Mouse (Mus musculus) v-Abl transformed pro-B cells (cell line): ENCODE data around the gene Wfikkn1.

Source experiments
- in situ Hi-C, 2 experiments: fragments of 400-800 bp; cut with MboI; formaldehyde crosslinking; loops; one replicate each; pipeline ENCODE4 v1.15.1; 2025; ENCODE audit not compliant: unreplicated experiment in 2 of 2

The Wfikkn1 gene

DNA sequence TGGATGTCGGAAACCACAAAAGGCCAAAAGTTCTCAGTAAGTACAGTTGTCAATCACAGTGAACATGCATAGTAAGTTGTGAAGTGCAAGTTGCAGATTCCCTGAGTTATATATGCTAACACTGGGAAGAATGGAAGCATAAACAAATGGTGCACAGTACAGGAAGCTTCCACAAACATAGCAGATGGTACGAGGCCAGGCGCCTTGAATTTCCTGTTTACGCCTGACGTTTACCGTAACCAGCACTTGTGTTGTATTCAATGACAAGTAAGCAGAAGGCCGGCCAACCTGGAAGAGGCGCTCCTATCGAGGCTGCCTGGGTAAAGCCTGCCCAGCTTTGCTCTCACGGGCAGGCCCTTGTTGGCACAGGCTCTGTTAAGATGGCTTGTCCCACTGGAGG lies 6.8 kb upstream of the Wfikkn1 start:
- in situ Hi-C loops = loop anchor here in 1 of 2 experiments (10.0 kb wide), 1 partner anchor 207 kb away; the partner anchor contains the start of genes Decr2 and Nme4

DNA sequence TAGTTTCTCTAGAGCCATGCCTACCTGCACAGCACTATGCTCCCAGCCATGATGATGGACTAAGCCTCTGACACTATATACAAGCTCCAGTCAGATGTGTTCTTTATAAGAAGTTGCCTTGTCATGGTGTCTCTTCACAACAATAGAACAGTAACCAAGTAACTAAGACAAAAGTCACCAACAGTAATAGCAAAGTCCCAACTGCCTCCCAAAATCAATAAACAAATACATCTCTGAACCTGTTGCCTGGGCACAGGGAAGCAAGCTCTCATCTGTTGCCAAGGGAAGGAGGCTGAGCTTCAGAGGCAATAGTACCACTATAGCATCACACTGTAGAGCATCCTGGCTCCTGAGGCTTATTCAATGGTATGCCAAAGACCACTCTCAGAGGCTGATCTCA lies 6.1 kb upstream of the Wfikkn1 start:
- in situ Hi-C loops = loop anchor here in 1 of 2 experiments (10.0 kb wide), 1 partner anchor 208 kb away; the partner anchor contains the start of genes Decr2 and Nme4

- in situ Hi-C loops = loop anchor here in 1 of 2 experiments (10.0 kb wide), 1 partner anchor 209 kb away; the partner anchor contains the start of genes Decr2 and Nme4
Observed at GRCm38 (mm10) chr17:25885636-25886035, 5.0 kb upstream of the Wfikkn1 start.

GRCm38 (mm10) chr17:25883824-25884223 lies 3.2 kb upstream of the Wfikkn1 start:
- in situ Hi-C loops = loop anchor here in 1 of 2 experiments (10.0 kb wide), 1 partner anchor 211 kb away; the partner anchor contains the start of genes Decr2 and Nme4

DNA sequence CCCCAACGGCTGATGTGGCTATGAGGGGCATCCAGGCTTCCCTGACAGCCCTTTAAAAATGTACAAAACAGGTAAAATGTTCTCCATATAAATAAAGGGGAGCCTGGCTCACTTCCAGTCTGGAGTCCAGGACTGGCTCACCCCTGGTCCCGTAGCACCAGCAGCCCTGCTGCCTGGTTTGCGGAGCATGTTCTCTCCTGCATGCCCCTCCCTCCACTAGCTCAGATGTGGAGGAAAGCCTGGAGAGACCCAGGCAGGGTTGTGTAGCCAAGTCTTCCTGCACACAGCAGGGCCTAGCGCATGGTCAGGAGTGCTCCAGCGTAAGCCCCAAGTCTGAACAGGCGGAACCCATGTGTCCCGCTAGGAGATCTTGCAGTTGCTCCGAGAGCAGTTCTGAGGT lies 2.6 kb upstream of the Wfikkn1 start:
- in situ Hi-C loops = loop anchor here in 1 of 2 experiments (10.0 kb wide), 1 partner anchor 212 kb away; the partner anchor contains the start of genes Decr2 and Nme4

DNA sequence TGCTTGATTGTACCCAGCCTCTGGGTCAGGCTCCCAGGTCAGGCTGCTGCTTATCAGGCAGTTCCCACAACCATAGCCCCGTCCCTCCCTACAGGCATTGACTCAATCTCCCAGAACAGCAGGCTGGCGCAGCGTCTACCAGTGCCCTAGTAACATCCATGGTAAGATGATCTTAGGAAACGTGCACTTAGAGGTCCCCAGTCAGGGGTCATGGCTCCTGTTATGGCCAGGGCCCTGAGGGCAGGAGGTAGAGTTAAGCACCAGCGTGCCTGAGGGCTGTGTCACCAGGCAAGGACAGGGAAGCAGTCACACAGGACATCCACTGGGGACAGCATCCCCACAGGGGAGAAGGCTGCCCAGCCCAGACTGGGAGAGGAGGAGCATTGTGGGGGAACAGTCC lies 1.6 kb upstream of the Wfikkn1 start:
- in situ Hi-C loops = loop anchor here in 1 of 2 experiments (10.0 kb wide), 1 partner anchor 212 kb away; the partner anchor contains the start of genes Decr2 and Nme4

DNA sequence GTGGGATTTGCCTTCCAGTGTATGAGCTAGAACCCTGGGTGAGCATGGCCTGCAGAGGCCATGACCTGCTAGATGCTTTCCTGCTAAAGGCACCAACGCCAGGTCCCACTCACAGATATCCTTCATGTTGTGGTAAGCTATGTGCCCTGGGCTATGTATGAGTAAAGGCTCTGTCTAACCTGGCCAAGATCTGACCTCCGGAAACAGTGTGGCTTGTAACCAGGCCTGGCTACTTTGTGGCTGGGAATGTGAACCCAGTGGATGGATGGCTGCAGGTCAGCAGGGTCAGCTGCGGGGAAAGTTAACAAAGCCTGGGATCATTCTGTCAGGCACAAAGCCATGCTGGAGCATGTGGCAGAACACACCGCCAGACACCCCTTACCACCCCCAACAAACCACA lies 1.0 kb upstream of the Wfikkn1 start:
- in situ Hi-C loops = loop anchor here in 1 of 2 experiments (10.0 kb wide), 1 partner anchor 213 kb away; the partner anchor contains the start of genes Decr2 and Nme4

- in situ Hi-C loops = loop anchor here in 1 of 2 experiments (10.0 kb wide), 1 partner anchor 214 kb away; the partner anchor contains the start of genes Decr2 and Nme4
Observed at GRCm38 (mm10) chr17:25880913-25881641, 419 bp upstream of the Wfikkn1 start.

DNA sequence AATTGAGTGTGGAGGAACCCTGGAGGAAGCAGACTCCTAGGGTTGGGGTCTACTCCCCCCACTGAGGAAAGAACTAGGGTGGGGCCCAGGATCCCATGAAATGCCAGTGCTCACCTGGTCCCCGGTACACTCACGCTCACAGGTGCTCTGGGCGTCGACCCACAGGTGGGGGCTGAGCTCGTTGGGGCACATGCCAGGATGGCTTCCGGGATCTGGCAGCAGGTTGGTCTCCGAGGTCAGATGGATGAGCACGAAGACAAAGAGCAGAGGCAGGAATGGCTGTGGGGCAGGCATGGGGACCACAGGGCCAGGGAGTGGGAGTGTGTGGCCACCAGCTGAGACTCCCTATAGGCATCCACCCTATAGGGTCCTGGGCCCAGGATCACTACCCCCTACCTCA lies 908 bp downstream of the Wfikkn1 start:
- in situ Hi-C loops = loop anchor here in 1 of 2 experiments (10.0 kb wide), 1 partner anchor 215 kb away; the partner anchor contains the start of genes Decr2 and Nme4

GRCm38 (mm10) chr17:25879261-25879660 lies 1.4 kb downstream of the Wfikkn1 start:
- in situ Hi-C loops = no loop called here

GRCm38 (mm10) chr17:25878611-25879180 lies 2.0 kb downstream of the Wfikkn1 start:
- in situ Hi-C loops = no loop called here

- in situ Hi-C loops = no loop called here
Observed at GRCm38 (mm10) chr17:25877741-25878610, 2.7 kb downstream of the Wfikkn1 start.

DNA sequence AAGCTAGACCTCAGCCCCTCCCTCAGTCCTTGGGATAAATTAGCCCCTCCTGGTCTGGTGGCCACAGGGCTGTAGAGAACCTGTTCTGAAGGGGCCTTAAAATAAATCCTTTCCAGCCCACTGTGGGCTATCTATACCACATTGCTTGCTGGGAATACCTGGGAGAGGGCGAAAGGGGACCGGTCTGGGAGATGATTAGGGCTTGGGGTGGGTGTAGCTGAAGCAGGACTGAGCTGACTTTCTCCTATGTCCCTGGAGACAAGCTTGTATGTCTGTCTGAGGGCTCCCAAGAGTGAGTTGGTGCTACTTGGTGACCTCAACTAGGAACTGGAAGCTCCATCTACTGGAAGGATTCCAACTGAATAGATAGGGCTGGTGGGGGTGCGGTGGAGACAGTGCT lies 3.6 kb downstream of the Wfikkn1 start:
- in situ Hi-C loops = no loop called here

DNA sequence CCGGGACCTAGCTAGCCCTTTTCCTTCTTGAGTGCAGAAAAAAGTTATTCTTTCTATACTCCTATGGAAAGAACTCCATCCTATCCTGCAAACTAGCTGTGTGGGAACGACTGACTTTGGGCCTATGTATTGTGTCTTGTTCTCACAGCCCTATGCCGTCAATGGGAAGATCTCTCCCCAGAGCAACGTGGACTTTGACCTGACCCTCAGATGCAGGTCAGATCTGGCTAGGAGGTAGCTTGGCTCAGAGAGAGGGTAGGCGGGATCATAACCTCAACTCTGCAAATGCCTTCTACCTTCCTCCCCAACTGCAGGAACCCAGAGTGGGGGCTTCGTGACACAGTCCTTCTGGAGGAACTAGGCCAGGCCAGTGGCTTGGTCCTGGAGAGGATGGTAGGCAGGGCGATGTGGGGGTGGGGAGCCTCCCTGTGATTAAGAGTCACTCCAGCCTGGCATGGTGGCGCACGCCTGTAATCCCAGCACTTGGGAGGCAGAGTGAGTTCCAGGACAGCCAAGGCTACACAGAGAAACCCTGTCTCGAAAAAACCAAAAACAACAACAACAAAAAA lies 4.2 kb downstream of the Wfikkn1 start:
- in situ Hi-C loops = no loop called here

- in situ Hi-C loops = no loop called here
Observed at GRCm38 (mm10) chr17:25875171-25876136, 5.2 kb downstream of the Wfikkn1 start.

DNA sequence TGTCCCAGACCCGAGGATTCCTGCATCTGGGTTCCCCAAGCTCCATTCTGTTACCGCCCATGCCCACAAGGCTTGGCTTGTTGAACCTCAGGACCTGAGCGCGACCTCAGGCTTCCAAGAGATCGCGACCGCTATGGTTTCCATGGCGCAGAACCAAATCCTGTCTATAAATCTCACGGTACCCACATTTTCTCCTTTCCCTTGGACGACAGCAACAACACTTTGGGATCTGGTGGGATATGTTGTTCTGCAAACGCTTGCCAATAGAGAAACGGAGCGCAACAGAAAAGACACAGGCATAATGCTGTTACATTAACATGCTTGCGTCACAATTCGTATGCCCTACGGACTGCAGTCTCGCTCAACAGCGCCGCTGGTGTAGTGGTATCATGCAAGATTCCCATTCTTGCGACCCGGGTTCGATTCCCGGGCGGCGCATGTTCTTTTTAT lies 5.9 kb downstream of the Wfikkn1 start, which contains the start of gene Mettl26:
Mettl26 (plus strand) TSS at position 354 of the 450 bp plus-strand sequence.
- in situ Hi-C loops = loop anchor here in 1 of 2 experiments (5.0 kb wide), 1 partner anchor 37 kb away; the partner anchor contains the start of gene Rhbdl1

- in situ Hi-C loops = loop anchor here in 1 of 2 experiments (5.0 kb wide), 1 partner anchor 37 kb away; the partner anchor contains the start of gene Rhbdl1
Observed at GRCm38 (mm10) chr17:25874148-25874720, 6.4 kb downstream of the Wfikkn1 start.
